Mouse (Mus musculus) liver, postnatal 0 days (tissue): ENCODE measurements at regions not wholly inside any gene's neighbourhood (a gene's known extent, or its start where the extent isn't known, plus 50 kb on each side); places are given as distances from the start of the nearest gene placed in this dataset.

Experiments used
- CTCF ChIP-seq: sonication (generic); IDR thresholded peaks from 2 replicates; pipeline ENCODE4 v1.5.1; 2016; ENCODE audit warnings: antibody characterized with exemption, low read depth
- EP300 ChIP-seq: IDR thresholded peaks from 2 replicates; pipeline ENCODE4 v1.6.1; 2016; ENCODE audit warnings: antibody characterized with exemption, low read depth, mild to moderate bottlenecking

- TF ChIP-seq CTCF: no peak
- TF ChIP-seq EP300: no peak
Observed at GRCm38 (mm10) chr4:82139016-82139415, 566.5 kb downstream of the Nfib start.
